Mouse (Mus musculus) thymus, postnatal 36 days (tissue): ENCODE results near the gene Opcml.

Experiments
- DNase-seq, 2 experiments: peaks; one replicate each; pipeline ENCODE4 v3.0.0; 2022; ENCODE audit warnings: mixed read lengths in 2 of 2

The Opcml gene

GRCm38 (mm10) chr9:27871624-27872023, 81.0 kb downstream of the Opcml start:
- DNase-seq = no peak

DNA sequence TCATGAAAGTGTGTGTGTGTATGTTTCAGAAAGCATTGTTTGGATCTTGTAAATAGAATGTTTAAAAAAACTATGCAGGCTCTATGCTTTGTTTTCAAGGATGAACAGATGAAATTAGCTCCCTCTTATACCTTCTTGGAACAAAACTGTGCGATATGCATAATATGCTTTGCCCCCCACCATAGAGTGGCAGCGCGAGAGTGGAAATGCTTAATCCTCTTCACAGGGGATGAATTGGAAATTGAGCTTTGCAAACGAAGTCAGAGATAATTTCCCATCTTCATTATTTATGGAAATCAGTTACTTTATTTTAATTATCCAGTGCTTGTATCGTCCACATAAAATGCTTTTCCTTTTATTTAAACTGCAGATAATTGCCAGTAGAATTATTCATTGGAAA, 99.1 kb downstream of the Opcml start:
- DNase-seq = no peak

GRCm38 (mm10) chr9:27917250-27917649, 126.7 kb downstream of the Opcml start:
- no peak for DNase-seq

DNA sequence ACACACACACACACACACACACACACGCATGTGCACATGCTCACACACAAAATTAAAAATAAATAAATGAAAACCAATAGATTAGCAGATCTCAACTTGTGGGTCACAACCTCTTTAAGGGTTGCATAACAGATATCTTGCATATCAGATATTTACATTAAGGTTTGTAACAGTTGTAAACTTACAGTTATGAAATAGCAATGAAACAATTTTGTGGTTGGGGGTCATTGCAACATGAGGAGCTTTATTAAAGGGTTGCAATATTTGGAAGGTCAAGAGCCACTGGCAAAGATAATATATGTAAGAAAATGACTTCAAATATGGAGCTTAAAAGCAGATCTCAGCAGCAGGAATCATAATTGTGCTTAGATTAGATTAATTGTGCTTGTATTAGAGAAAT, 132.9 kb downstream of the Opcml start:
- no peak for DNase-seq

GRCm38 (mm10) chr9:27923945-27924825, 133.6 kb downstream of the Opcml start:
- no peak for DNase-seq

GRCm38 (mm10) chr9:27925650-27926049, 135.1 kb downstream of the Opcml start:
- DNase-seq = no peak

DNA sequence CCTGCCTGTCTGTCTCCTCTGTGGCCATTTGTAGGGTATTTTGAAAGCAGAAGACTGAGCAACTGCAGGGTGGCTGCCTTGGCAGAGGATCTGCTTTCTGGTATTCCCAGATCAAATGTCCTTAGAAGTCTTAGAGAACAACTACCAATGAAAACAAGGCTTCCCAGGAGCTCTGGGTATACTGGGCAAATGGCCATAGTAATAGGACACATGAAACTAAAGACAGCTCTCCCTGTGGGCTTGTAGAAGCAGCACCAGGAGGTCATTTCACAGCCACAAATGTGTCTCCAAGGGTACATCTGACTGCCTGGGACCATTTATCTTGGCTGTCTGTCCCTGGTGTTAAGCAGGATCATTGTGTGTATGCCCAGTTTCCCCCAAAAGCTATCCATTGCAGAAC, 146.7 kb downstream of the Opcml start:
- no peak for DNase-seq

- DNase-seq = no peak
Measured at GRCm38 (mm10) chr9:27937660-27938059, 147.1 kb downstream of the Opcml start.

DNA sequence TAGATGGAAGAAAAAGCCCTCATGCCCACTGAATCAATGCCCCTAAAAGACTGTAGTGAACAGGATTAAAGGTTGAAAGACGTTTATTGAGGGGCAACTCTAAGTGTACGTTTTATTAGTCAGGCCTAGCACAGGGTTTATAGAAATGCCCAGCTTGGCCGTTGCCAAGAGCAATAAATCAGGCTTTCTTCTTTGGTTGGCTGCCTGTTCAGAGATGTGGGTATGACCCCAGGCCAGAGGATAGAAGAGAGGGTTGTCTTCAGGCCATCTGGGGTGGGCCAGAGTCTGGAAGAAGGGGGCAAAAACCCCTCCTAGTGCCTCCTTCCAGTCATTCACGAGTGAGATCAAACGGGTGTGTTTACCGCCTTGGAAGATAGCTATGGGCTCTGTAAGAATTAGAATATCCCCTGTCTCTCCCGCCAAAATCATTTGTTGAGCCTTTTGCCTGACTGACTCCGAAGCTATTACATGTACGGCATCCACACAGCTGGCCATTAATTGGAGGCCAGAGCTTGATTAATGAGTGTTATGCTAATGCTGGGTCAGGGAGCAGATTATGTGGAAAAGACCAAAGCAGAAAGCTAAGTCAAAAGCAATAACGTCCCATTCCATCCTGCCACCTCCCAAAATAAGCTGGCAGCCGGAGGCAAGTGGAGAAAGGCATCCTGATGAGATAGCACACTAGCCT, 154.9 kb downstream of the Opcml start:
- DNase-seq = no peak

GRCm38 (mm10) chr9:27951110-27951509, 160.5 kb downstream of the Opcml start:
- DNase-seq = no peak

GRCm38 (mm10) chr9:27961682-27962081, 171.1 kb downstream of the Opcml start:
- DNase-seq = no peak

GRCm38 (mm10) chr9:27963385-27963784, 172.8 kb downstream of the Opcml start:
- no peak for DNase-seq

GRCm38 (mm10) chr9:27964902-27965550, 174.5 kb downstream of the Opcml start:
- DNase-seq = no peak

DNA sequence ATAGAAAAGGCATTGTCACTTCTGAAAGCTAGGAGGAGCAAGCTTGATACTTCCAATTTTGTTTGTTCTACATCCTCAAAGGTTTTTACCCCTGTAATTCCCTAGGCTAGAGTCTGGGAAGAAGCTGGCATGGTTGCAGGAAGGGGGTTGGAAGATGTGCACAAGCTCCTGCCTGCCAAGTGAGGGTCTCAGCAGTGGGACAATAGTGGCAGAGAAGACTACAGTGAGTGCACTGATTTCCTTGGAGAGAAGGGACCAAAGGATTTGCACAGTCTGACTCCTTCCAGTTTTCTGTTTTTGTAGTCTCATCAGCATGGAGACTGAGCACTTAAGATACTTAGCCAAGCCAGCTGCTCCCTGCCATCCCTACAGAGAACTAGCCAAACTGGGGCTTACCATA, 177.7 kb downstream of the Opcml start:
- no peak for DNase-seq

- DNase-seq = no peak
Measured at GRCm38 (mm10) chr9:27972293-27972692, 181.7 kb downstream of the Opcml start.

DNA sequence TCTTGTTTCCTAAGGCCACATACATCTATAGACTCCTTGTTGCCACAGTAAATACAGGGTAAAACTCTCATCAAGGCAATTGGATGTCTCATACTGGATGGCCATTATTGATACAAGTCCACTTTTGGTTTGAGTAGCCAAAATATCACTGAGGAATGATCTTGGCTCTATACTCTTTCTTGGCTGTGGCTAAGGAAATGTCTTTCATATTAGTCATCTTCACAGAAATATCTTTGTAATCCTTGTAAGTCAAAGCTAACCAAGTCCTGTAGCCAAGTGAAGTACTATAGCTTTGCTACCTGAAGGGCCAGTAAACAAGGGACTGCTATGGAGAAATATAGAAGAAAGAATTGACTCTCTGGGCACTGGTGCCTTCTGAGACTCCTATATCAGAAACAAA, 192.0 kb downstream of the Opcml start:
- DNase-seq = no peak

DNA sequence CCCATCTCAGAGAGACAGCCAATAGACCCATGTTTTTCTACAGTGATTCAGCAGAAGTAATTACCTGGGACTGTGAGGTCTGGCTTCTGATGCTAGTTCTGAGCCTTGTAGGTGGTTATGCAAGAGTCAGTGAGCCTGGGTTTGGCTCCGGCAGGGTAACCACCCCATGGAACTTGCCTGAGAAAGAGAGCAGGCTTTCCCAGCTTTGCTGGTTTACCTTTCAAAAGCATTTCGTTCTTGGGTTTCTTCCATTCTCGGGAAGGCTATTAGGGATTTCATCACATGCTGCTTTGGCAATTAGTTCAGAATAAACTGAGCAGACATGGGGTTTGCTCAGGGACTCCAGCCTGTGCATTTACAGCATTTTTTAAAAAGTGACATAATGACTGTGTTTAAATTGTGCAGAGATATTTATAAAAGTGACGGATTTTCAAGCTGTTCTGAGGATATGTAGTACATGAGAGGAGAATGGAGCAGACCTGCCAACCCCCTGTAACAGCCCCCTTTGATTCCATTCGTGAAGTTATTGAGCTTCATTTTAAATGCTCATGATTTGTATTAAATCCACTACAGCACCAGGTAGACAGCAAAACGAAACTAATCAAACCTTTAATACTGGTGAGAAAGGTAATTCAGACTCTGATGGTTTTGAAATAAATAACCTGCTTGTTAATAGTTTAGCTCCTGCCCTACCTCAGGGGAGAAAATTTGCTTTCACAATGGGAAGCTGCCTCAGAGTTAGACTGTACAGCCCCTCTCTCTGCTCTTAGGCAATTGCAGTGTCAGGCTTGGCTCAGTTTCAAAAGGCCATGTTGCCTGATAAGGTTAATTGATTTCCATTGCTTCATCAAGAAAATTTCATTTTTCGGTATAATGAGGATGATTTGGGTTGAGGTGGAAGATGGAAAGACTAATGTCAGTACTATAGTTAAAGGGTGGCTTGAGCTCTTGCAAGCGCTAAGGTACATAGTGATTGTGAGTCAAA, 196.3 kb downstream of the Opcml start:
- DNase-seq = no peak

DNA sequence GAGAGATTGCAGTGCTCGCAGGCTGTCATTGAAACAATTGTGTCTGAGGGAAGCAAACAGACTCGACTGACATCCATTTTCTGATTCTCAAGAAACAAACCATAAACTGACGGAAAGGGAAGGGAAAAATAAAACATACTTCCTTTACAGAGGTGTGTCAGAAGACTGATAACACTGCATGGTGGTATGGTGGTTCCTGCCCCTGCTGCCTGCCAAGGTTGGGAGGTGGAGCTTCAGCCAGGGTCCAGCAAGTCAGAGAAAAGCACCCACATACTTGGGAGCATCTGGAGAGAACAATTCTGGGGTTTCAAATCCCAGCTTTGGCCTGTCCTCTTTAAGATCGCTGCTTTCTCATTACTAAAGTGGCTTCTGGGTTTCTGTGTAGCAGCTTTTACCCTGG, 201.0 kb downstream of the Opcml start:
- DNase-seq = no peak

DNA sequence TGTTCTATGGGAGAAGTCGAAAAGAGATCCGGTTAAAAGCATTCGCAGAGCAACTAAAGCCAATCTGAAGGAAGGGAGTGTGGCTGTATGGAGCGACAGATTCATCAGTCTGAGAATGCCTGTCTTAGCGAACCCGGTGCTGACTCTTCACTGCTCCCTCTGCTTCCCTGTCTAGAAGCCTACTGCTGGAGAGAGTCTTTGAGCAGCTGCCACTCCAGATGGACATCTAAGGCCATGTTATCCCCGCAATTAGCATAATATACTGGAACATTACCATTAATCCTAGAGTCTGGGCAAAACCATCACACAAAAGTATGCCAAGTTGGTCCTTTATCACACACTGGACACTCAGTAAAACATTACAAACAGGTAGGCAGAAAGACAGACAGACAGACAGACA, 206.0 kb downstream of the Opcml start:
- DNase-seq = no peak

GRCm38 (mm10) chr9:27998767-27999166, 208.2 kb downstream of the Opcml start:
- DNase-seq = no peak

DNA sequence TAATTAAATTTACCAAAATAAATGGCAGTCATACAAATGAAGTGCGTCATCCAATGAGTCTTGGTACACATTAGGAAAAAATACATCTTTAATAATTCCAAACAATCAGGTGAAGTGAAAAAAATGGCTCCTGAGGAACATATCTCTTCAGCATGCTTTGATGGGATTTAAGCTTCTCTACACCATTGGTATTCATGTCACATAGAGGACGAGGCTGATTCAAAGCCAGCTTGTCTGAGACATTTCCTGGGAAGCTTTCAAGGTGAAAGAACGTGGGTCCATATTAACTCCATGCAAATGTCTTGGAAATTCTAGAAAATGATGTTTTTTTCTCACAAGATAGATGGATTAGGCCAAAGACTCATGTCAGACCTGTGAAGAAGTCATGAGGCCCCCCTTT, 212.6 kb downstream of the Opcml start:
- DNase-seq = no peak

- DNase-seq = no peak
Measured at GRCm38 (mm10) chr9:28011483-28011882, 220.9 kb downstream of the Opcml start.

DNA sequence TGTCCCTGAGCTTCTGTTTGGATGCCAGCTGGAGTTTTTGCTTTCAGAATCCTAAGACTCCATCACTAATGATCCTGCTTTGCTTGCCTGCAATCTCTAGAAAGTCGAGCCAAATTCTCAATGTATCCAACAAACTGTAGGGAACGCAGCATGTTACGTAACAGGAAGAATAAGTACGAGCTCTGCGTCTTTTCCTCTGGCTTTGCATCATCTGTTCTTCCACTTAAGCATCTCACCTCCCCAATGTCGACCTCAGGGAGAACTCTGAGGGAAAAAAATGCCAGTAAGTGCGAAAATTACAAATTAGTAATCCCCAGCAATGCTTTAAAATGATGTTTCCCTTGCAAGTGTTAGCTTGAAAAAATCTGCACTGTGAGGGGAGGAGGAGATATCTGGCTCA, 222.1 kb downstream of the Opcml start:
- no peak for DNase-seq
